In genomic region chr7:16048675-16049575, GRCm38 (mm10) we compare ENCODE assay signal across 8 mouse cellular contexts. TPM values are rescaled to one million over a fixed set of nuclear protein-coding genes. Genes with fewer than 3 reads are reported as not detected.
A peak's percentile ranks its signal among the peaks of the same experiment; 100 is the strongest.
DNase-seq lines count a peak whose midpoint lies in the region; ATAC-seq and TF ChIP-seq lines count a peak whose summit lies in the region.

No protein-coding gene starts in this region.

- no peaks in the 10 kb centered on the region for H3K9me3 ChIP-seq in lung, embryonic 14.5 days (ENCODE audit: low read depth, low read length)
- no peaks in the 10 kb centered on the region for H3K9me3 ChIP-seq in embryonic facial prominence, embryonic 14.5 days (ENCODE audit: control insufficient read depth, low read length)
- H3K9me3 ChIP-seq in kidney, embryonic 16.5 days (ENCODE audit: low read length), result no peaks in the 10 kb centered on the region
- no peaks in the 10 kb centered on the region for H3K9me3 ChIP-seq in midbrain, embryonic 14.5 days (ENCODE audit: control insufficient read depth, low read length)

- no peak for TF ChIP-seq CTCF in lung, embryonic 14.5 days (IDR thresholded peaks at IDR 0.05; ENCODE audit: low read depth)

- H3K27ac ChIP-seq in lung, embryonic 14.5 days (ENCODE audit: low read depth), result peak overlapping the region; percentile 69
- H3K27ac ChIP-seq in embryonic facial prominence, embryonic 14.5 days (replicated peaks; ENCODE audit: low read depth, low read length), result peak overlapping the region; percentile 74
- peak overlapping the region; percentile 97 for H3K27ac ChIP-seq in kidney, embryonic 16.5 days (ENCODE audit: low read length)
- peak overlapping the region; percentile 99 for H3K27ac ChIP-seq in midbrain, embryonic 14.5 days (replicated peaks; ENCODE audit: low read depth, low read length)

- peaks cover 24% of the 10 kb centered on the region; the same call in 1 of the 2 replicates for H3K4me1 ChIP-seq in lung, embryonic 14.5 days (ENCODE audit: insufficient read depth)
- peaks cover 42% of the 10 kb centered on the region for H3K4me1 ChIP-seq in embryonic facial prominence, embryonic 14.5 days (ENCODE audit: control insufficient read depth, insufficient read depth, low read length)
- H3K4me1 ChIP-seq in kidney, embryonic 16.5 days (ENCODE audit: insufficient read depth, low read length), result peaks cover 51% of the 10 kb centered on the region
- peaks cover 41% of the 10 kb centered on the region for H3K4me1 ChIP-seq in midbrain, embryonic 14.5 days (ENCODE audit: control insufficient read depth, insufficient read depth, low read length)

- ATAC-seq in lung, embryonic 14.5 days (ENCODE audit: insufficient read depth), result peak; percentile 2
- ATAC-seq in embryonic facial prominence, embryonic 14.5 days (ENCODE audit: low read depth), result no peak
- ATAC-seq in kidney, embryonic 16.5 days (ENCODE audit: low FRiP score, low TSS enrichment), result peak; percentile 21; the same call in 1 of the 2 replicates
- no peak; the same call in 1 of the 2 replicates for ATAC-seq in midbrain, embryonic 14.5 days (ENCODE audit: low FRiP score, low TSS enrichment)
- ATAC-seq in granulocyte monocyte progenitor cell, adult 5-6 weeks (replicated peaks; ENCODE audit: poor library complexity, severe bottlenecking), result no peak

- peak; percentile 55 for DNase-seq in lung, embryonic 14.5 days
- DNase-seq in lung, postnatal 10 days, result no peak
- DNase-seq in MN1 (ENCODE audit: low spot score), result peak; percentile 65
- DNase-seq in embryonic facial prominence, embryonic 14.5 days (ENCODE audit: low spot score), result peak; percentile 44
- peak; percentile 62 for DNase-seq in midbrain, embryonic 14.5 days
- no peak for DNase-seq in left cerebral cortex, adult 9 months (ENCODE audit: low spot score in 2 of 2)

- H3K4me3 ChIP-seq in lung, embryonic 14.5 days (ENCODE audit: low read depth, low read length), result peak overlapping the region; percentile 97
- peak overlapping the region; percentile 90 for H3K4me3 ChIP-seq in embryonic facial prominence, embryonic 14.5 days (ENCODE audit: low read depth, low read length)
- H3K4me3 ChIP-seq in kidney, embryonic 16.5 days (ENCODE audit: low read length), result peak overlapping the region; percentile 82
- H3K4me3 ChIP-seq in midbrain, embryonic 14.5 days (replicated peaks; ENCODE audit: low read depth, low read length), result peak overlapping the region; percentile 86

- peak overlapping the region; percentile 80 for H3K4me2 ChIP-seq in lung, embryonic 14.5 days
- H3K4me2 ChIP-seq in embryonic facial prominence, embryonic 14.5 days (ENCODE audit: low read depth, low read length), result peak overlapping the region; percentile 70
- H3K4me2 ChIP-seq in kidney, embryonic 16.5 days (replicated peaks; ENCODE audit: low read depth, low read length), result peak overlapping the region; percentile 87
- H3K4me2 ChIP-seq in midbrain, embryonic 14.5 days (ENCODE audit: low read length), result peak overlapping the region; percentile 76

- peak overlapping the region; percentile 99 for H3K9ac ChIP-seq in lung, embryonic 14.5 days
- peak overlapping the region; percentile 73 for H3K9ac ChIP-seq in embryonic facial prominence, embryonic 14.5 days (ENCODE audit: low read depth, low read length)
- H3K9ac ChIP-seq in kidney, embryonic 16.5 days (replicated peaks; ENCODE audit: low read length), result peak overlapping the region; percentile 96
- peak overlapping the region; percentile 76 for H3K9ac ChIP-seq in midbrain, embryonic 14.5 days (replicated peaks; ENCODE audit: low read length)

- no peaks in the 10 kb centered on the region for H3K27me3 ChIP-seq in lung, embryonic 14.5 days (ENCODE audit: insufficient read depth, low read length)
- H3K27me3 ChIP-seq in embryonic facial prominence, embryonic 14.5 days (replicated peaks; ENCODE audit: control insufficient read depth, insufficient read depth, low read length), result no peaks in the 10 kb centered on the region
- no peaks in the 10 kb centered on the region for H3K27me3 ChIP-seq in kidney, embryonic 16.5 days (ENCODE audit: insufficient read depth, low read length)
- no peaks in the 10 kb centered on the region for H3K27me3 ChIP-seq in midbrain, embryonic 14.5 days (ENCODE audit: control insufficient read depth, insufficient read depth, low read length)

- no peaks in the 10 kb centered on the region for H3K36me3 ChIP-seq in lung, embryonic 14.5 days (ENCODE audit: insufficient read depth)
- no peaks in the 10 kb centered on the region for H3K36me3 ChIP-seq in embryonic facial prominence, embryonic 14.5 days (ENCODE audit: control insufficient read depth, insufficient read depth, low read length)
- H3K36me3 ChIP-seq in kidney, embryonic 16.5 days (ENCODE audit: insufficient read depth, low read length), result no peaks in the 10 kb centered on the region
- H3K36me3 ChIP-seq in midbrain, embryonic 14.5 days (ENCODE audit: control insufficient read depth, insufficient read depth, low read length), result no peaks in the 10 kb centered on the region

- 5% methylated on average over 36 of the region's 36 CpGs for WGBS in lung, embryonic 14.5 days
- 7% methylated on average over 36 of the region's 36 CpGs for WGBS in embryonic facial prominence, embryonic 14.5 days
- 5% methylated on average over 36 of the region's 36 CpGs for WGBS in kidney, embryonic 16.5 days
- 10% methylated on average over 36 of the region's 36 CpGs for WGBS in midbrain, embryonic 14.5 days

RNA-seq across cellular contexts. Expression of gene Bicra, which starts 1.2 kb away (rescaled TPM):
- polyA plus RNA-seq in lung, embryonic 14.5 days (2014; fragmentation: Nextera tagmentation; extraction: Ambion mirVana), result 8.7 and 9.6 TPM in 2 replicates
- 6.7 and 7.7 TPM in 2 replicates for polyA plus RNA-seq in embryonic facial prominence, embryonic 14.5 days (2014; fragmentation: Nextera tagmentation; extraction: Ambion mirVana)
- 7.1 and 7.5 TPM in 2 replicates for polyA plus RNA-seq in kidney, embryonic 16.5 days (2015; fragmentation: Nextera tagmentation; extraction: Ambion mirVana)
- polyA plus RNA-seq in midbrain, embryonic 14.5 days (2014; fragmentation: Nextera tagmentation; extraction: Ambion mirVana), result 6.5 and 9.0 TPM in 2 replicates
- total RNA-seq in granulocyte monocyte progenitor cell, adult 5-6 weeks (2014; fragmentation: Nextera tagmentation), result 12.2 and 21.8 TPM in 2 replicates
- total RNA-seq in granulocyte monocyte progenitor cell, adult 5-6 weeks (2017), result 0.34 and 0.93 TPM in 2 replicates

RNA-seq across cellular contexts. Expression of gene Zfp541, which starts 12.7 kb away (rescaled TPM):
- polyA plus RNA-seq in lung, embryonic 14.5 days (2014; fragmentation: Nextera tagmentation; extraction: Ambion mirVana), result 0.16 TPM in 1 of 2 replicates, not detected in the other
- polyA plus RNA-seq in embryonic facial prominence, embryonic 14.5 days (2014; fragmentation: Nextera tagmentation; extraction: Ambion mirVana), result 0.07 and 0.24 TPM in 2 replicates
- 0.04 and 0.09 TPM in 2 replicates for polyA plus RNA-seq in kidney, embryonic 16.5 days (2015; fragmentation: Nextera tagmentation; extraction: Ambion mirVana)
- polyA plus RNA-seq in midbrain, embryonic 14.5 days (2014; fragmentation: Nextera tagmentation; extraction: Ambion mirVana), result 0.09 and 0.13 TPM in 2 replicates
- not detected in 2 replicates for total RNA-seq in granulocyte monocyte progenitor cell, adult 5-6 weeks (2014; fragmentation: Nextera tagmentation)
- total RNA-seq in granulocyte monocyte progenitor cell, adult 5-6 weeks (2017), result 0.31 TPM in 1 of 2 replicates, not detected in the other

RNA-seq across cellular contexts. Expression of gene Napa, which starts 49.3 kb away (rescaled TPM):
- 168 and 176 TPM in 2 replicates for polyA plus RNA-seq in lung, embryonic 14.5 days (2014; fragmentation: Nextera tagmentation; extraction: Ambion mirVana)
- polyA plus RNA-seq in embryonic facial prominence, embryonic 14.5 days (2014; fragmentation: Nextera tagmentation; extraction: Ambion mirVana), result 190 and 203 TPM in 2 replicates
- polyA plus RNA-seq in kidney, embryonic 16.5 days (2015; fragmentation: Nextera tagmentation; extraction: Ambion mirVana), result 215 and 220 TPM in 2 replicates
- polyA plus RNA-seq in midbrain, embryonic 14.5 days (2014; fragmentation: Nextera tagmentation; extraction: Ambion mirVana), result 209 and 245 TPM in 2 replicates
- total RNA-seq in granulocyte monocyte progenitor cell, adult 5-6 weeks (2014; fragmentation: Nextera tagmentation), result 81.0 and 105 TPM in 2 replicates
- total RNA-seq in granulocyte monocyte progenitor cell, adult 5-6 weeks (2017), result 38.5 and 39.5 TPM in 2 replicates

Comparison
In these comparisons a context has a peak if more than half of its experiments do, and no peak if none do; other contexts are left out.
1. DNase-seq: peak in lung, embryonic 14.5 days (single experiment), MN1 (single experiment), embryonic facial prominence, embryonic 14.5 days (single experiment) and midbrain, embryonic 14.5 days (single experiment); none in lung, postnatal 10 days (single experiment) and left cerebral cortex, adult 9 months (0 of 2).
2. ATAC-seq: peak in lung, embryonic 14.5 days (single experiment) and kidney, embryonic 16.5 days (single experiment); none in embryonic facial prominence, embryonic 14.5 days (single experiment), midbrain, embryonic 14.5 days (single experiment) and granulocyte monocyte progenitor cell, adult 5-6 weeks (single experiment).
3. Peak in every context shown above with its lines, with median percentiles within 50 percentile points of each other: H3K27ac ChIP-seq, H3K4me2 ChIP-seq, H3K4me3 ChIP-seq and H3K9ac ChIP-seq.